Mouse (Mus musculus) embryonic facial prominence, embryonic 10.5 days (tissue): ENCODE results near the gene Tmem44. TPM values are rescaled to one million over a fixed set of nuclear protein-coding genes. Genes with fewer than 3 reads are reported as not detected.

Source experiments
- DNase-seq: peaks from one replicate; pipeline ENCODE4 v3.0.0-alpha.2; 2017; ENCODE audit warnings: low spot score
- H3K27ac ChIP-seq: fragments of 300-500 bp; sonication (generic); replicated peaks from 2 replicates; pipeline ENCODE4 v1.5.1; 2016; ENCODE audit warnings: mild to moderate bottlenecking
- H3K27me3 ChIP-seq: fragments of 300-500 bp; sonication (generic); replicated peaks from 2 replicates; pipeline ENCODE4 v1.6.1; 2016; ENCODE audit warnings: low read depth, mild to moderate bottlenecking; ENCODE audit not compliant: poor library complexity, severe bottlenecking
- H3K36me3 ChIP-seq: fragments of 300-500 bp; sonication (generic); replicated peaks from 2 replicates; pipeline ENCODE4 v1.6.1; 2016; ENCODE audit warnings: mild to moderate bottlenecking, moderate library complexity
- H3K4me1 ChIP-seq: fragments of 300-500 bp; sonication (generic); 2 replicates; pipeline ENCODE4 v1.6.1; 2016
- H3K4me3 ChIP-seq: fragments of 300-500 bp; sonication (generic); 2 replicates; pipeline ENCODE4 v1.5.1; 2016; ENCODE audit warnings: mild to moderate bottlenecking, moderate library complexity
- H3K9me3 ChIP-seq: fragments of 300-500 bp; sonication (generic); 2 replicates; pipeline ENCODE4 v1.6.1; 2016; ENCODE audit warnings: mild to moderate bottlenecking
- WGBS: fragments of 180-500 bp; shearing (Covaris S2); methylation state at CpG from one replicate; pipeline ENCODE4 v1.1.7; 2016; 5-methylcytosine and 5-hydroxymethylcytosine counted together
- polyA plus RNA-seq: library from polyadenylated mRNA; unstranded; fragments of >200 nt; fragmentation: Nextera tagmentation; extraction: Ambion mirVana; gene quantifications from 2 replicates; pipeline ENCODE4 v1.2.1, GENCODE M21; 2016

The Tmem44 gene
- polyA plus RNA-seq, 1 experiment from 2014 or later: 25.2 TPM

- Histone ChIP-seq H3K27ac (peak overlapping the region; percentile 96; the same call in 1 of the 2 replicates), H3K4me3 (peak overlapping the region; percentile 74), H3K27me3 (no peaks in the 10 kb centered on the region), H3K4me1 (peaks cover 33% of the 10 kb centered on the region), H3K9me3 (peaks cover 6% of the 10 kb centered on the region; the same call in 1 of the 2 replicates), H3K36me3 (peaks cover 29% of the 10 kb centered on the region)
- WGBS: 84% methylated on average over 13 of the region's 13 CpGs
- no peak for DNase-seq
Measured at GRCm38 (mm10) chr16:30511563-30512340, 38.9 kb downstream of the Tmem44 start.

- peak; percentile 92 for DNase-seq
- peaks cover 23% of the 10 kb centered on the region for H3K36me3 ChIP-seq
- no peaks in the 10 kb centered on the region for H3K27me3 ChIP-seq
- peak overlapping the region; percentile 74 for H3K4me3 ChIP-seq
- peak overlapping the region; percentile 96 for H3K27ac ChIP-seq
- peaks cover 6% of the 10 kb centered on the region; the same call in 1 of the 2 replicates for H3K9me3 ChIP-seq
- WGBS: 6% methylated on average over 44 of the region's 44 CpGs
- peaks cover 33% of the 10 kb centered on the region for H3K4me1 ChIP-seq
Measured at GRCm38 (mm10) chr16:30510504-30511451, 39.9 kb downstream of the Tmem44 start.

- Histone ChIP-seq H3K9me3 (no peaks in the 10 kb centered on the region), H3K36me3 (peaks cover 16% of the 10 kb centered on the region), H3K4me3 (peak overlapping the region; percentile 74), H3K27me3 (no peaks in the 10 kb centered on the region), H3K27ac (peak overlapping the region; percentile 96), H3K4me1 (peaks cover 33% of the 10 kb centered on the region)
- 55% methylated on average over 9 of the region's 9 CpGs for WGBS
- DNase-seq: no peak
Measured at GRCm38 (mm10) chr16:30510091-30510490, 40.6 kb downstream of the Tmem44 start.

- Histone ChIP-seq H3K36me3 (peaks cover 10% of the 10 kb centered on the region), H3K9me3 (no peaks in the 10 kb centered on the region), H3K27ac (no peak overlapping the region), H3K27me3 (no peaks in the 10 kb centered on the region), H3K4me1 (peaks cover 33% of the 10 kb centered on the region), H3K4me3 (no peak overlapping the region)
- 93% methylated on average over 12 of the region's 12 CpGs for WGBS
- no peak for DNase-seq
Measured at GRCm38 (mm10) chr16:30509340-30509739, 41.3 kb downstream of the Tmem44 start.

- peaks cover 36% of the 10 kb centered on the region for H3K4me1 ChIP-seq
- H3K36me3 ChIP-seq: peaks cover 4% of the 10 kb centered on the region
- H3K27me3 ChIP-seq: peaks cover 3% of the 10 kb centered on the region; the same call in 1 of the 2 replicates
- no peak overlapping the region for H3K4me3 ChIP-seq
- H3K27ac ChIP-seq: no peak overlapping the region
- no peak for DNase-seq
- 92% methylated on average over 9 of the region's 9 CpGs for WGBS
- H3K9me3 ChIP-seq: no peaks in the 10 kb centered on the region
Measured at GRCm38 (mm10) chr16:30508738-30509137, 41.9 kb downstream of the Tmem44 start.

- H3K36me3 ChIP-seq: no peaks in the 10 kb centered on the region
- 73% methylated on average over 10 of the region's 10 CpGs for WGBS
- no peak overlapping the region for H3K4me3 ChIP-seq
- peaks cover 13% of the 10 kb centered on the region for H3K27me3 ChIP-seq
- DNase-seq: no peak
- no peak overlapping the region for H3K27ac ChIP-seq
- H3K9me3 ChIP-seq: no peaks in the 10 kb centered on the region
- peaks cover 26% of the 10 kb centered on the region for H3K4me1 ChIP-seq
Measured at GRCm38 (mm10) chr16:30507120-30507519, 43.5 kb downstream of the Tmem44 start.

- Histone ChIP-seq H3K36me3 (no peaks in the 10 kb centered on the region), H3K4me1 (peaks cover 24% of the 10 kb centered on the region), H3K4me3 (no peak overlapping the region), H3K27ac (no peak overlapping the region), H3K9me3 (no peaks in the 10 kb centered on the region), H3K27me3 (peaks cover 13% of the 10 kb centered on the region)
- DNase-seq: no peak
- WGBS: 69% methylated on average over 11 of the region's 11 CpGs
Measured at GRCm38 (mm10) chr16:30505311-30506031, 45.2 kb downstream of the Tmem44 start.

GRCm38 (mm10) chr16:30504856-30505255 lies 45.8 kb downstream of the Tmem44 start:
- H3K27me3 ChIP-seq: peaks cover 13% of the 10 kb centered on the region
- H3K9me3 ChIP-seq: no peaks in the 10 kb centered on the region
- no peaks in the 10 kb centered on the region for H3K36me3 ChIP-seq
- no peak for DNase-seq
- H3K27ac ChIP-seq: no peak overlapping the region
- H3K4me1 ChIP-seq: peaks cover 22% of the 10 kb centered on the region
- WGBS: 78% methylated on average over 4 of the region's 4 CpGs
- no peak overlapping the region for H3K4me3 ChIP-seq

- no peaks in the 10 kb centered on the region for H3K9me3 ChIP-seq
- H3K27ac ChIP-seq: no peak overlapping the region
- H3K4me1 ChIP-seq: peaks cover 31% of the 10 kb centered on the region
- WGBS: 16% methylated on average over 15 of the region's 15 CpGs
- no peak overlapping the region for H3K4me3 ChIP-seq
- DNase-seq: peak; percentile 70
- H3K27me3 ChIP-seq: peaks cover 13% of the 10 kb centered on the region
- no peaks in the 10 kb centered on the region for H3K36me3 ChIP-seq
Measured at GRCm38 (mm10) chr16:30503958-30504357, 46.7 kb downstream of the Tmem44 start.

GRCm38 (mm10) chr16:30502221-30502891 lies 48.3 kb downstream of the Tmem44 start:
- WGBS: 45% methylated on average over 25 of the region's 25 CpGs
- no peak for DNase-seq

GRCm38 (mm10) chr16:30501621-30502020 lies 49.0 kb downstream of the Tmem44 start:
- no peak for DNase-seq
- H3K9me3 ChIP-seq: no peaks in the 10 kb centered on the region
- 63% methylated on average over 5 of the region's 5 CpGs for WGBS
- peaks cover 31% of the 10 kb centered on the region for H3K4me1 ChIP-seq
- H3K36me3 ChIP-seq: no peaks in the 10 kb centered on the region
- no peak overlapping the region for H3K4me3 ChIP-seq
- no peak overlapping the region; the same call in 1 of the 2 replicates for H3K27ac ChIP-seq
- peaks cover 13% of the 10 kb centered on the region for H3K27me3 ChIP-seq

More at GRCm38 (mm10) chr16:30502221-30502891, 48.3 kb downstream of the Tmem44 start:
- Histone ChIP-seq H3K4me3 (peak overlapping the region; percentile 14; the same call in 1 of the 2 replicates), H3K4me1 (peaks cover 31% of the 10 kb centered on the region), H3K9me3 (no peaks in the 10 kb centered on the region), H3K27me3 (peaks cover 13% of the 10 kb centered on the region), H3K36me3 (no peaks in the 10 kb centered on the region), H3K27ac (no peak overlapping the region; the same call in 1 of the 2 replicates)
